Mouse (Mus musculus): ENCODE measurements around the gene Tecpr2. TPM values are rescaled to one million over a fixed set of nuclear protein-coding genes. Genes with fewer than 3 reads are reported as not detected.

The Tecpr2 gene
- total and polyA plus RNA-seq, 3 experiments: 3.6 to 5.2 (median 5.1) TPM

DNA sequence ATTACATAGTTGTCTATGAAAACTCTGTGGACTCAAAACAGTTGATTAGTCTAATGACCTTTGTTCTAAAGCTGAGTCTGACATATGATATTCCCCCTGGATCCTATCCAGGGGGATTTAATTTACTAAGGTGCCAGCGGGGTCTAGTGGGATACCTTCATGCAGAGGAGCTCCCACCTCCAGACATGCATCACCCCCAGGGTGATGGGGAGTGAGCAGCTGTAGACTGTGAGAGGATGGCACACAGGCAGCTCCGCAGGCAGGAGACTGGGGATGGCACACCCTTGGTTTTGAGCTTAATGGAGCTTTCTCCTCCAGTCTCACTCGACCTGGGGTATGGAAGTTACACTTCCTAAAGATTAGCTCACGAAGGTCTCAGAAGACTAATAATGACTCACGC lies 32.5 kb downstream of the Tecpr2 start:
- WGBS: 84% methylated on average over 5 of the region's 5 CpGs
- Histone ChIP-seq H3K9ac (ENCODE audit: low read depth, low read length) (no peak overlapping the region), H3K27ac (no peak overlapping the region), H3K79me2 (replicated peaks; ENCODE audit: control insufficient read depth, insufficient read depth, low read length) (no peaks in the 10 kb centered on the region), H3K27me3 (ENCODE audit: control insufficient read depth, insufficient read depth, low read length) (no peaks in the 10 kb centered on the region), H3K4me1 (ENCODE audit: control insufficient read depth, insufficient read depth, low read length) (no peaks in the 10 kb centered on the region), H3K4me3 (no peak overlapping the region), H3K36me3 (ENCODE audit: control insufficient read depth, insufficient read depth, low read length) (no peaks in the 10 kb centered on the region)
- no peak for TF ChIP-seq CTCF (IDR thresholded peaks at IDR 0.05)
- TF ChIP-seq POLR2A (IDR thresholded peaks at IDR 0.05; ENCODE audit: insufficient read depth, low read depth, low read length): no peak
- no peak for TF ChIP-seq EP300 (IDR thresholded peaks at IDR 0.05; ENCODE audit: insufficient read depth, low read depth, low read length)
- no peak for DNase-seq
- intact Hi-C loops (cut with DNase I): no loop called here

DNA sequence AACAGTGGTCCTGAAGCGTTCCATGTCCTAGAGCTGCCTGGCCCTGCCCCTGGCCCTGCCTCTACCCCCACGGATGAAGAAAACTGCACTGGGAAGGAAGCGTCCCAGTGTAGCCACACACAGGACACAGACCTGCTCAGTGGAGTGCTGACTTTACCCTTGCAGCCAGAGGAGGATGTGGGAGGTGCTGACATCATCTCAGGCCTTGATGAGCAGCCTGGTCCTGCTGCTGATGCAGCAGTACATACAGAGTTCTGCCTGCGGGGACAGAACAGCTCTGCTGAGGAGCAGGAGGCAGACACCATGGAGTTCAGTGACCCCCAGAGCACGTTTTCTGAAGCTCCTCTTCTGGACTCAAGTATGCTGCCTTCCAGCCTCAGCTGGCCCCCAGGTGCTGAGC lies 43.8 kb downstream of the Tecpr2 start:
- H3K4me1 ChIP-seq (ENCODE audit: control insufficient read depth, insufficient read depth, low read length): no peaks in the 10 kb centered on the region
- peak in 1 of 2 experiments; percentile 14 for DNase-seq
- H3K9ac ChIP-seq (ENCODE audit: low read depth, low read length): no peak overlapping the region
- WGBS: 47% methylated on average over 5 of the region's 5 CpGs
- H3K27me3 ChIP-seq (ENCODE audit: control insufficient read depth, insufficient read depth, low read length): no peaks in the 10 kb centered on the region
- no peak overlapping the region for H3K4me3 ChIP-seq
- TF ChIP-seq POLR2A (IDR thresholded peaks at IDR 0.05; ENCODE audit: insufficient read depth, low read depth, low read length): no peak
- TF ChIP-seq CTCF (IDR thresholded peaks at IDR 0.05): no peak
- no peak for TF ChIP-seq EP300 (IDR thresholded peaks at IDR 0.05; ENCODE audit: insufficient read depth, low read depth, low read length)
- no peaks in the 10 kb centered on the region for H3K36me3 ChIP-seq (ENCODE audit: control insufficient read depth, insufficient read depth, low read length)
- no peak overlapping the region for H3K27ac ChIP-seq
- H3K79me2 ChIP-seq (replicated peaks; ENCODE audit: control insufficient read depth, insufficient read depth, low read length): no peaks in the 10 kb centered on the region
- intact Hi-C loops (cut with DNase I): no loop called here

DNA sequence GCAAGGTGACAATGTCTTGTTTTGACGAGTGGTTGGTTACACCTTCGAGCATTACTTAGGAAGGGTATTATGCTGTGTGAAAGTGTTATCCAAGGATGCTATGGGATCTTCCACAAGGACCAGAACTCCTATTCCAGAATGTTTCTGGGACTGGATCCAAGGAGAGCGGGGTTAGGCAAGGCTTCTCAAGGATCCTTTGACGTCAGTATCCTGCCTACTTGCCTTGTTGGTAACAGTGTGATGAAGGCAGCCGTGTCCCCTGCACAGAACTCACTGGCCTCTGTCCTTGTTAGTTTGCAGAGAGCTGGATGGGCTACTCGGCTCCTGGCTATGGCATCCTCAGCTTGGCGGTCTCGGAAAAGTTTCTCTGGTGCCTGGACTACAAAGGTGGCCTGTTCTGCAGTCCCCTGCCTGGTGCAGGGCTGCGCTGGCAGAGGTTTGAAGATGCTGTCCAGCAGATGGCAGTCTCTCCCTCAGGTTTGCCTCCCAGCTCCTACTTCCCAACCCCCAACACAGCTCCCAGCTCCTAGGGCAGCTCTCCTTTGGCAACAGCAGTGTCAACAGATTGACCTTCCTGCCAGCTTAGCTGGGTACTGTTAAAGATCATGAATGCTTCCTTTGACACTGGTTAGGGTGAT lies 47.0 kb downstream of the Tecpr2 start:
- Histone ChIP-seq H3K27ac (peak overlapping the region; percentile 57), H3K36me3 (ENCODE audit: control insufficient read depth, insufficient read depth, low read length) (no peaks in the 10 kb centered on the region), H3K4me1 (ENCODE audit: control insufficient read depth, insufficient read depth, low read length) (no peaks in the 10 kb centered on the region), H3K9ac (ENCODE audit: low read depth, low read length) (no peak overlapping the region), H3K27me3 (ENCODE audit: control insufficient read depth, insufficient read depth, low read length) (no peaks in the 10 kb centered on the region), H3K79me2 (replicated peaks; ENCODE audit: control insufficient read depth, insufficient read depth, low read length) (no peaks in the 10 kb centered on the region), H3K4me3 (no peak overlapping the region)
- TF ChIP-seq CTCF (IDR thresholded peaks at IDR 0.05) (peak; percentile 94), POLR2A (IDR thresholded peaks at IDR 0.05; ENCODE audit: insufficient read depth, low read depth, low read length) (no peak), EP300 (IDR thresholded peaks at IDR 0.05; ENCODE audit: insufficient read depth, low read depth, low read length) (peak; percentile 93)
- WGBS: 59% methylated on average over 9 of the region's 9 CpGs
- intact Hi-C loops (cut with DNase I): loop anchor here (1.0 kb wide), 1 partner anchor 56 kb away; no protein-coding TSS in a partner anchor
- peak; percentile 78 to 81 for DNase-seq

DNA sequence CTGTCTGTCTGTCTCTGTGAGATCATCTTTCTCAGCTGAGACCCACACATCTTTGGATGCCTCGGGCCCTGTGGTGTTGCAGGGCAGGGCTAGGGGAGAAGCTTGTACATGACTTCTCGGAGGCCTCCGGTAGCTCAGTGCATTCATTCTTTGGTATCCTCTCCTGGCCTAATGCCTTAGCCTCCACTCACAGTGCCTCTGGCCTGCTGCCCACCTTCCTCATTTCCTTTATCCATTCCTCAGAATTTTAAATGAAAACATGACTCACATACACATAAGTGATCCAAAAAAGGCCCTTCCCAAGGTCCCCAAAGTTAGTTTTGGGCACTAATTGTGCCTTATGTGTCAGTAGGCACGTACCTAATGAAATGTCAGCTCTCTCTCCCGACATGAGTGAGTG lies 48.4 kb downstream of the Tecpr2 start:
- no peaks in the 10 kb centered on the region for H3K36me3 ChIP-seq (ENCODE audit: control insufficient read depth, insufficient read depth, low read length)
- H3K9ac ChIP-seq (ENCODE audit: low read depth, low read length): no peak overlapping the region
- intact Hi-C loops (cut with DNase I): no loop called here
- H3K4me3 ChIP-seq: no peak overlapping the region
- no peaks in the 10 kb centered on the region for H3K79me2 ChIP-seq (replicated peaks; ENCODE audit: control insufficient read depth, insufficient read depth, low read length)
- WGBS: 71% methylated on average over 5 of the region's 5 CpGs
- H3K27me3 ChIP-seq (ENCODE audit: control insufficient read depth, insufficient read depth, low read length): no peaks in the 10 kb centered on the region
- no peak for DNase-seq
- H3K4me1 ChIP-seq (ENCODE audit: control insufficient read depth, insufficient read depth, low read length): no peaks in the 10 kb centered on the region
- TF ChIP-seq CTCF (IDR thresholded peaks at IDR 0.05) (no peak), EP300 (IDR thresholded peaks at IDR 0.05; ENCODE audit: insufficient read depth, low read depth, low read length) (no peak), POLR2A (IDR thresholded peaks at IDR 0.05; ENCODE audit: insufficient read depth, low read depth, low read length) (no peak)
- no peak overlapping the region for H3K27ac ChIP-seq

DNA sequence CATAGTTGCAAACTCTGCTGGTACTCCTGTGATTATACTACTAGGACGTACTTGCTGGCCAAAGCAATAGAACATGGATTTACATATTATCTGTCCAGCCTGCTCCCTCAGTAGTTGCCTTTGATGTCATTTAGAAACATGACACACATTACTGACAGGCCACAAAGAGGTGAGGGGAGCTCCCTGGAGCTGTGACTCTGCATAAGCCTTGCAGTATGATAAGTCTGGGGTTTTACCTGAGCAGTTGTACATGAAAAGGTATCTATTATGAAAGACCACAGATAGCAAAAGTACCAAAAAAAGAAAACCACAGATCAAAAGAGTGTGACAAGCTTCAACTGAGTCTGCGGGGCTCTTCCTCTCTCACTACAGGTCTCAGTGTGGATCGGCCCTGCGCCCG lies 50.3 kb downstream of the Tecpr2 start:
- H3K4me3 ChIP-seq: no peak overlapping the region
- no peaks in the 10 kb centered on the region for H3K79me2 ChIP-seq (replicated peaks; ENCODE audit: control insufficient read depth, insufficient read depth, low read length)
- no peak overlapping the region for H3K27ac ChIP-seq
- no peaks in the 10 kb centered on the region for H3K27me3 ChIP-seq (ENCODE audit: control insufficient read depth, insufficient read depth, low read length)
- 97% methylated on average over 5 of the region's 5 CpGs for WGBS
- H3K36me3 ChIP-seq (ENCODE audit: control insufficient read depth, insufficient read depth, low read length): no peaks in the 10 kb centered on the region
- TF ChIP-seq POLR2A (IDR thresholded peaks at IDR 0.05; ENCODE audit: insufficient read depth, low read depth, low read length) (no peak), CTCF (IDR thresholded peaks at IDR 0.05) (no peak), EP300 (IDR thresholded peaks at IDR 0.05; ENCODE audit: insufficient read depth, low read depth, low read length) (no peak)
- DNase-seq: no peak
- intact Hi-C loops (cut with DNase I): no loop called here
- no peaks in the 10 kb centered on the region for H3K4me1 ChIP-seq (ENCODE audit: control insufficient read depth, insufficient read depth, low read length)
- no peak overlapping the region for H3K9ac ChIP-seq (ENCODE audit: low read depth, low read length)

DNA sequence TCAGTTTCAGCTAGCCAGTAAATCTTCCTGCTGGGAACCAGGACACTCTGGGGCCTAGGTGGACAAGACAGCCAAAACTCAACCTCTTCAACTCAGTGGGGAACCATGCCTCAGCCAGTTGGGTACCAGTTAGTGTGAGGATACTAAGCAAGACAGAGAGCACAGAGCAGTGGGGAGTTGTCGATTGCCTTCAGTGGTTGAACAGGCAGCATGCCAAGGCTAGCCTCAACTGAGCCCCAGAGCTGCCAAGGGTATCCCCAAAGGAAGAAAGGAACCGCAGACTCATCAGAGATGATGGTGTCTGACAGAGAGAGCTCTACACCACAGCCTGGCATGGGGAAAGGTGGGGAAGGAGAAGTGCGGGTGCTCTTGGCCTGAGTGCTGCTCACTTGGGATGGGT lies 51.8 kb downstream of the Tecpr2 start:
- TF ChIP-seq EP300 (IDR thresholded peaks at IDR 0.05; ENCODE audit: insufficient read depth, low read depth, low read length) (no peak), POLR2A (IDR thresholded peaks at IDR 0.05; ENCODE audit: insufficient read depth, low read depth, low read length) (no peak), CTCF (IDR thresholded peaks at IDR 0.05) (no peak)
- 81% methylated on average over 3 of the region's 3 CpGs for WGBS
- Histone ChIP-seq H3K4me3 (no peak overlapping the region), H3K27ac (no peak overlapping the region), H3K4me1 (ENCODE audit: control insufficient read depth, insufficient read depth, low read length) (no peaks in the 10 kb centered on the region), H3K79me2 (replicated peaks; ENCODE audit: control insufficient read depth, insufficient read depth, low read length) (no peaks in the 10 kb centered on the region), H3K36me3 (ENCODE audit: control insufficient read depth, insufficient read depth, low read length) (no peaks in the 10 kb centered on the region), H3K9ac (ENCODE audit: low read depth, low read length) (no peak overlapping the region), H3K27me3 (ENCODE audit: control insufficient read depth, insufficient read depth, low read length) (no peaks in the 10 kb centered on the region)
- intact Hi-C loops (cut with DNase I): no loop called here
- no peak for DNase-seq

All from heart, adult 2 months (tissue).